Mouse (Mus musculus) embryonic facial prominence, embryonic 11.5 days (tissue): Measurements from ENCODE around the gene Fxn. TPM values are rescaled to one million over a fixed set of nuclear protein-coding genes. Genes with fewer than 3 reads are reported as not detected.
A peak's percentile ranks its signal among the peaks of the same experiment; 100 is the strongest.

Experiments used
- ATAC-seq: fragments of 200-750 bp; cut with Nextera tagmentation; replicated peaks from 2 replicates; pipeline ENCODE4 v1.8.0; 2017; ENCODE audit warnings: low read depth; ENCODE audit not compliant: insufficient number of reproducible peaks, low FRiP score, low TSS enrichment
- DNase-seq: peaks from one replicate; pipeline ENCODE4 v3.0.0-alpha.2; 2015; ENCODE audit warnings: low spot score
- H3K27ac ChIP-seq: fragments of 300-500 bp; sonication (generic); replicated peaks from 2 replicates; pipeline ENCODE4 v1.5.1; 2014; ENCODE audit warnings: mild to moderate bottlenecking, low read depth, low read length, control low read depth
- H3K27me3 ChIP-seq: fragments of 300-500 bp; sonication (generic); 2 replicates; pipeline ENCODE4 v1.6.1; 2014; ENCODE audit warnings: mild to moderate bottlenecking, low read length, moderate library complexity, mixed read lengths; ENCODE audit not compliant: control insufficient read depth, insufficient read depth
- H3K36me3 ChIP-seq: fragments of 300-500 bp; sonication (generic); replicated peaks from 2 replicates; pipeline ENCODE4 v1.6.1; 2014; ENCODE audit warnings: low read depth, mild to moderate bottlenecking, low read length, moderate library complexity, mixed read lengths; ENCODE audit not compliant: control insufficient read depth, insufficient read depth
- H3K4me1 ChIP-seq: fragments of 300-500 bp; sonication (generic); 2 replicates; pipeline ENCODE4 v1.6.1; 2014; ENCODE audit warnings: low read length, mixed read lengths; ENCODE audit not compliant: control insufficient read depth, insufficient read depth
- H3K4me2 ChIP-seq: fragments of 300-500 bp; sonication (generic); 2 replicates; pipeline ENCODE4 v1.6.1; 2014; ENCODE audit warnings: low read depth, mild to moderate bottlenecking, control low read depth, low read length, moderate library complexity
- H3K4me3 ChIP-seq: fragments of 300-500 bp; sonication (generic); 2 replicates; pipeline ENCODE4 v1.5.1; 2014; ENCODE audit warnings: low read depth, low read length, control low read depth
- H3K9ac ChIP-seq: fragments of 300-500 bp; sonication (generic); replicated peaks from 2 replicates; pipeline ENCODE4 v1.6.1; 2014; ENCODE audit warnings: mild to moderate bottlenecking, control low read depth, low read length
- H3K9me3 ChIP-seq: fragments of 300-500 bp; sonication (generic); replicated peaks from 2 replicates; pipeline ENCODE4 v1.6.1; 2016; ENCODE audit warnings: mild to moderate bottlenecking, low read length, inconsistent platforms, mixed read lengths; ENCODE audit not compliant: control insufficient read depth
- WGBS: fragments of 180-500 bp; shearing (Covaris S2); extraction: QIAGEN DNeasy Blood & Tissue Kit; methylation state at CpG from one replicate; pipeline ENCODE4 v1.1.7; 2014; 5-methylcytosine and 5-hydroxymethylcytosine counted together
- polyA plus RNA-seq: library from polyadenylated mRNA; unstranded; fragments of >200 nt; fragmentation: Nextera tagmentation; extraction: Ambion mirVana; gene quantifications from 2 replicates; pipeline ENCODE4 v1.2.1, GENCODE M21; 2014

The Fxn gene
- 58.0 and 61.8 TPM in 2 replicates for polyA plus RNA-seq

- WGBS, result 3% methylated on average over 14 of the region's 22 CpGs
- peak; percentile 98 for ATAC-seq
- DNase-seq, result peak; percentile 91
- H3K27me3 ChIP-seq, result no peaks in the 10 kb centered on the region
- no peaks in the 10 kb centered on the region for H3K9me3 ChIP-seq
- peak within 1 kb of the TSS; percentile 58 for H3K4me2 ChIP-seq
- no peaks in the 10 kb centered on the region for H3K36me3 ChIP-seq
- H3K4me3 ChIP-seq, result peak within 1 kb of the TSS; percentile 66
- H3K4me1 ChIP-seq, result no peaks in the 10 kb centered on the region
- peak within 1 kb of the TSS; percentile 88 for H3K9ac ChIP-seq
- H3K27ac ChIP-seq, result peak within 1 kb of the TSS; percentile 88
These were observed at the start of gene Fxn for GRCm38 (mm10) chr19:24280601-24281228. Gene Fxn (minus strand): TSS chr19:24280605.

GRCm38 (mm10) chr19:24327921-24328320 is 47.5 kb upstream of the Fxn start:
- no peak overlapping the region for H3K9ac ChIP-seq
- no peak overlapping the region for H3K27ac ChIP-seq
- ATAC-seq, result no peak
- no peaks in the 10 kb centered on the region; the same call in none of the 2 replicates for H3K4me1 ChIP-seq
- H3K27me3 ChIP-seq, result no peaks in the 10 kb centered on the region
- H3K4me3 ChIP-seq, result no peak overlapping the region
- H3K4me2 ChIP-seq, result no peak overlapping the region
- 60% methylated on average over 2 of the region's 2 CpGs for WGBS
- no peaks in the 10 kb centered on the region for H3K9me3 ChIP-seq
- no peak for DNase-seq
- no peaks in the 10 kb centered on the region for H3K36me3 ChIP-seq

GRCm38 (mm10) chr19:24326969-24327368 is 46.6 kb upstream of the Fxn start:
- no peak for ATAC-seq
- no peak overlapping the region for H3K4me3 ChIP-seq
- H3K4me1 ChIP-seq, result no peaks in the 10 kb centered on the region; the same call in none of the 2 replicates
- no peak overlapping the region for H3K4me2 ChIP-seq
- no peaks in the 10 kb centered on the region for H3K9me3 ChIP-seq
- no peak overlapping the region for H3K9ac ChIP-seq
- no peak for DNase-seq
- no peak overlapping the region for H3K27ac ChIP-seq
- H3K36me3 ChIP-seq, result no peaks in the 10 kb centered on the region
- no peaks in the 10 kb centered on the region for H3K27me3 ChIP-seq
- 25% methylated on average over 1 of the region's 1 CpGs for WGBS

GRCm38 (mm10) chr19:24325692-24326091 is 45.3 kb upstream of the Fxn start:
- no peak overlapping the region for H3K4me3 ChIP-seq
- WGBS, result 76% methylated on average over 6 of the region's 6 CpGs
- H3K27ac ChIP-seq, result no peak overlapping the region
- H3K4me1 ChIP-seq, result no peaks in the 10 kb centered on the region; the same call in none of the 2 replicates
- no peak overlapping the region for H3K9ac ChIP-seq
- no peaks in the 10 kb centered on the region for H3K27me3 ChIP-seq
- no peak overlapping the region for H3K4me2 ChIP-seq
- H3K36me3 ChIP-seq, result no peaks in the 10 kb centered on the region
- ATAC-seq (no peak), DNase-seq (no peak)
- no peaks in the 10 kb centered on the region for H3K9me3 ChIP-seq

- Histone ChIP-seq H3K4me2 (no peak overlapping the region), H3K36me3 (no peaks in the 10 kb centered on the region), H3K27ac (no peak overlapping the region; the same call in 1 of the 2 replicates), H3K4me1 (no peaks in the 10 kb centered on the region; the same call in none of the 2 replicates), H3K27me3 (no peaks in the 10 kb centered on the region), H3K4me3 (no peak overlapping the region), H3K9me3 (no peaks in the 10 kb centered on the region), H3K9ac (no peak overlapping the region)
- ATAC-seq, result no peak
- 16% methylated on average over 10 of the region's 10 CpGs for WGBS
- peak; percentile 68 for DNase-seq
These were observed 43.6 kb upstream of the Fxn start for GRCm38 (mm10) chr19:24323841-24324613.

DNA sequence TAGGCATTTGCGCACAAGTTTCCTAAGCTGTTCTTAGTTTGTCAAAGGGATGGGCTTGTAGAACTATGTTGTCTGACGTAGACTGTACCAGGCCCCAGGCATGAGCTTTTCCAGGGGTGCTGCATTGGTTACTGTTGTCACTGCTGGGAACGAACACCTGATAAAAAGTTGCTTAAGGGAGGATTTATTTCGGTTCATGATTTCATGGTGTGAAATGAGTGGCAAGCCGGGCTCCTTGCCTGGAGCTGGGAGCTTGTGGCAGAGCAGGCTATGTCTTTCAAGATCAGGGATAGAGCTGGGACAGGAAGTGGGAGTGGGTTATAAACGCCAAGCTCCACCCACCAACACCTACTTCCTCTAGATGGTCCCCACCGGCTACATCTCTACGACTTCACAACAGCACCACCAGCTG is 41.5 kb upstream of the Fxn start:
- Histone ChIP-seq H3K36me3 (no peaks in the 10 kb centered on the region), H3K4me2 (no peak overlapping the region), H3K9me3 (no peaks in the 10 kb centered on the region), H3K4me1 (no peaks in the 10 kb centered on the region; the same call in none of the 2 replicates), H3K4me3 (no peak overlapping the region), H3K27me3 (no peaks in the 10 kb centered on the region), H3K9ac (no peak overlapping the region), H3K27ac (no peak overlapping the region)
- ATAC-seq (no peak), DNase-seq (no peak)
- WGBS, result 91% methylated on average over 8 of the region's 8 CpGs

DNA sequence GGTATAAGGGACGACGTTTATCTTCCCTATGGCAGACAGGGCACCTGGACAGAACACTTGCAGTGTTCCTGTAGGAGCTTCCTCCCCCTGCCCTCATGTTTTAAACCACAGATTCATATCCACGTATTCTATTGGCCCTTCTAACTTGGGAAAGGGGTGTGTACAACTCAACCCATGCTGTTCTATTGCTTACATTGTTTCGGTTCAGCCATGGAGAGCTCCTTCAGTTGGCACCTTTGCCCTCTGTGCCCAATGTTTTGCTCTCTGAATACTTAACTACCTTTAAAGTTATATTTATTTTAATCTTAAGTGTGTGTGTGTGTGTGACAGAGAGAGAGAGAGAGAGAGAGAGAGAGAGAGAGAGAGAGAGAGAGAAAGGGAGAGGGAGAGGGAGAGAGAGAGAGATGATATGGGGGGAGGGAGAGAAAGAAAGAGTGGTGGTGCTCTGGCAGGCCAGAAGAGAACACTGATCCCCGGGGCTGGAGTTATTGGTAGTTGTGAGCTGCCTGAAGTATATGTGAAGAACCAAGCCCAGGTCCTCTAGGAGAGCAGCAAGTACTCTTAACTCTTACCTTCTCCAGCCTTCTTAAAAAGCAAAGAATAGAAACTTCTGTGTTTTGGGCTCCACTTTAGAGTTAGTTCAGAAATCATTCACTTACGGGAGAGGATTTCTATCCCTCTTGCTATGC is 41.0 kb upstream of the Fxn start:
- H3K36me3 ChIP-seq, result no peaks in the 10 kb centered on the region
- H3K9me3 ChIP-seq, result no peaks in the 10 kb centered on the region
- no peaks in the 10 kb centered on the region; the same call in none of the 2 replicates for H3K4me1 ChIP-seq
- no peak overlapping the region for H3K4me2 ChIP-seq
- no peak overlapping the region for H3K4me3 ChIP-seq
- 87% methylated on average over 6 of the region's 6 CpGs for WGBS
- H3K27me3 ChIP-seq, result no peaks in the 10 kb centered on the region
- H3K27ac ChIP-seq, result no peak overlapping the region
- no peak for ATAC-seq
- no peak overlapping the region for H3K9ac ChIP-seq
- DNase-seq, result no peak
